Mouse (Mus musculus): ENCODE results near the gene Frem2.

- TF ChIP-seq GATA1 (IDR thresholded peaks at IDR 0.05; ENCODE audit: low read length): no peak
- no peak for TF ChIP-seq TAL1 (IDR thresholded peaks at IDR 0.05; ENCODE audit: low read length)
Measured at GRCm38 (mm10) chr3:53488353-53488752, 168.8 kb downstream of the Frem2 start, which contains the start of gene Stoml3.

All from erythroblast, embryonic 14.5 days (primary cell).